Mouse (Mus musculus) neural tube, embryonic 13.5 days (tissue): ENCODE data around the gene Guk1. TPM values are rescaled to one million over a fixed set of nuclear protein-coding genes. Genes with fewer than 3 reads are reported as not detected.
A peak's percentile ranks its signal among the peaks of the same experiment; 100 is the strongest.

Experiments
- ATAC-seq: fragments of 200-750 bp; cut with Nextera tagmentation; 2 replicates; pipeline ENCODE4 v1.8.0; 2017; ENCODE audit warnings: low read depth, mild to moderate bottlenecking, moderate TSS enrichment, moderate library complexity
- H3K27ac ChIP-seq: fragments of 300-500 bp; sonication (generic); replicated peaks from 2 replicates; pipeline ENCODE4 v1.5.1; 2015; ENCODE audit warnings: moderate library complexity, mild to moderate bottlenecking, inconsistent platforms
- H3K27me3 ChIP-seq: fragments of 300-500 bp; sonication (generic); 2 replicates; pipeline ENCODE4 v1.6.1; 2015; ENCODE audit warnings: mild to moderate bottlenecking, inconsistent platforms
- H3K36me3 ChIP-seq: fragments of 300-500 bp; sonication (generic); 2 replicates; pipeline ENCODE4 v1.6.1; 2015; ENCODE audit warnings: mild to moderate bottlenecking, inconsistent platforms
- H3K4me1 ChIP-seq: fragments of 300-500 bp; sonication (generic); replicated peaks from 2 replicates; pipeline ENCODE4 v1.6.1; 2015; ENCODE audit warnings: inconsistent platforms
- H3K4me2 ChIP-seq: fragments of 300-500 bp; sonication (generic); 2 replicates; pipeline ENCODE4 v1.6.1; 2015; ENCODE audit warnings: inconsistent platforms, mild to moderate bottlenecking, moderate library complexity
- H3K4me3 ChIP-seq: fragments of 300-500 bp; sonication (generic); 2 replicates; pipeline ENCODE4 v1.5.1; 2015; ENCODE audit warnings: mild to moderate bottlenecking, inconsistent platforms
- H3K9ac ChIP-seq: fragments of 300-500 bp; sonication (generic); 2 replicates; pipeline ENCODE4 v1.6.1; 2015; ENCODE audit warnings: moderate library complexity, mild to moderate bottlenecking, inconsistent platforms
- H3K9me3 ChIP-seq: fragments of 300-500 bp; sonication (generic); 2 replicates; pipeline ENCODE4 v1.6.1; 2016; ENCODE audit warnings: inconsistent platforms
- WGBS: fragments of 180-500 bp; shearing (Covaris S2); methylation state at CpG from one replicate; pipeline ENCODE4 v1.1.7; 2015; 5-methylcytosine and 5-hydroxymethylcytosine counted together
- polyA plus RNA-seq: library from polyadenylated mRNA; unstranded; fragments of >200 nt; fragmentation: Nextera tagmentation; extraction: Ambion mirVana; gene quantifications from 2 replicates; pipeline ENCODE4 v1.2.1, GENCODE M21; 2015

Gene Guk1
- 179 and 191 TPM in 2 replicates for polyA plus RNA-seq

DNA sequence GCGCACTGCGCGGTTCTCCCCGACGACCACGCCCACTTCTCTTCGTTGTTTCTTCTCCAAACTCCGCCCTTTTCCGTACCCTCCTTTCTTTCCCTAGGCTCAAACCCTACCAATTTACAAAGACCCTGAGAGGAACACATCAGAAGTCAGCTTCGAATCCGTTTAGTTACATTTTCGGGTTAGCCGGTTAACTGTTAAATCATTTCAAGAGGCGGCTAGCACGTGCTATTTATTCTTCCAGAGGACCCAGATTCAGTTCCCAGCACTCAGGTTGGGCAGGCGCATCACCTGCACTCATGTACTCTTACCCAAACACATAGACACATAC, at the start of gene Guk1:
Gene Guk1, minus strand, starts transcription at position 154 of the 328 bp plus-strand sequence.
- no peaks in the 10 kb centered on the region for H3K36me3 ChIP-seq
- no peaks in the 10 kb centered on the region for H3K9me3 ChIP-seq
- 0 out of 2 replicates have a peak, but pooled peaks cover 4% of the 10 kb centered on the region for H3K27me3 ChIP-seq
- 6% methylated on average over 16 of the region's 16 CpGs for WGBS
- peaks cover 36% of the 10 kb centered on the region for H3K4me1 ChIP-seq
- H3K9ac ChIP-seq, result peak within 1 kb of the TSS; percentile 86
- peak within 1 kb of the TSS; percentile 62 for H3K4me3 ChIP-seq
- ATAC-seq, result peak; percentile 12; the same call in 1 of the 2 replicates
- peak within 1 kb of the TSS; percentile 92 for H3K27ac ChIP-seq
- H3K4me2 ChIP-seq, result peak within 1 kb of the TSS; percentile 81

- no peaks in the 10 kb centered on the region for H3K9me3 ChIP-seq
- H3K9ac ChIP-seq, result no peak overlapping the region
- no peaks in the 10 kb centered on the region for H3K36me3 ChIP-seq
- H3K4me3 ChIP-seq, result no peak overlapping the region
- ATAC-seq, result no peak
- WGBS, result 78% methylated on average over 4 of the region's 4 CpGs
- H3K27ac ChIP-seq, result no peak overlapping the region
- no peak overlapping the region for H3K4me2 ChIP-seq
- H3K4me1 ChIP-seq, result peaks cover 18% of the 10 kb centered on the region
- H3K27me3 ChIP-seq, result peaks cover 6% of the 10 kb centered on the region
These were observed 47.8 kb upstream of the Guk1 start for GRCm38 (mm10) chr11:59239796-59240195.

GRCm38 (mm10) chr11:59239428-59239785, 47.4 kb upstream of the Guk1 start:
- ATAC-seq, result peak; percentile 47
- Histone ChIP-seq H3K27me3 (peaks cover 6% of the 10 kb centered on the region), H3K36me3 (no peaks in the 10 kb centered on the region), H3K4me1 (peaks cover 18% of the 10 kb centered on the region), H3K9me3 (no peaks in the 10 kb centered on the region), H3K27ac (no peak overlapping the region), H3K4me3 (no peak overlapping the region), H3K9ac (0 out of 2 replicates have a peak overlapping the region, but pooled peaks have one; percentile 26), H3K4me2 (no peak overlapping the region)
- 58% methylated on average over 4 of the region's 4 CpGs for WGBS

GRCm38 (mm10) chr11:59238525-59239427, 46.8 kb upstream of the Guk1 start:
- Histone ChIP-seq H3K36me3 (no peaks in the 10 kb centered on the region), H3K9me3 (no peaks in the 10 kb centered on the region), H3K4me2 (0 out of 2 replicates have a peak overlapping the region, but pooled peaks have one; percentile 5), H3K27ac (no peak overlapping the region), H3K27me3 (peaks cover 6% of the 10 kb centered on the region), H3K4me3 (no peak overlapping the region), H3K4me1 (peaks cover 18% of the 10 kb centered on the region), H3K9ac (0 out of 2 replicates have a peak overlapping the region, but pooled peaks have one; percentile 26)
- WGBS, result 4% methylated on average over 14 of the region's 15 CpGs
- peak; percentile 81 for ATAC-seq

- no peak for ATAC-seq
- Histone ChIP-seq H3K36me3 (no peaks in the 10 kb centered on the region), H3K4me2 (no peak overlapping the region), H3K27ac (no peak overlapping the region), H3K9ac (no peak overlapping the region), H3K9me3 (no peaks in the 10 kb centered on the region), H3K4me3 (no peak overlapping the region), H3K4me1 (peaks cover 7% of the 10 kb centered on the region), H3K27me3 (no peaks in the 10 kb centered on the region; the same call in 1 of the 2 replicates)
- 60% methylated on average over 2 of the region's 2 CpGs for WGBS
These were observed 40.8 kb upstream of the Guk1 start for GRCm38 (mm10) chr11:59232797-59233196.

DNA sequence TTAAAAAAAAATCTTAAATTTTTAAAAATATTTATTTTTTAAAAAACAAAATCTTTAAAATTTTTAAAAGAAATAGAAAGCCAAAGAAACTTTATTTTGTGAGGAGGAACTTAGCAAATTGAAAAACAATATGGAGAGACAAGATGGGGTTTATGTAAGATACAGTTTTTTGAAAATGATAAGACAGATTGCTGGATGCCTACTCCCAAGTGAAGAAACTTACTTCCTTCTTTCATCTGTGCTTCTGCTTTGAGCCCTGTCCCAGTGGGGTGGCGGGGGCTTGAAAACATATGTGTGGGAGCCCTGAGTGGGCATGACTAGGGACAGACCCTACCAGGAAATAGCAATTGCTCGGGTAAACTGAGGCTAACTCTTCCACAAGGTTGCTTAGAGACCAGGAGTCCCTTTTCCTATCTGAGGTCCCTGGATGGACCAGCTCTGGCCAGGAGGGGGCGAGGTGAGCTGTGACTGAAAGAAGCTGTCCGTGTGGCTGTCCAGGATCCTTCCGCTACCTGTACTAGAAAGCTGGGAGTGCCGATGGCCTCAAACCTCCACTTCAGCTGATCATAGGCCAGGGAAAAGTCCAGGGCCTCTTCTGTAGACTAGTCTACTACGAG, 38.2 kb upstream of the Guk1 start:
- Histone ChIP-seq H3K27me3 (no peaks in the 10 kb centered on the region), H3K4me3 (no peak overlapping the region), H3K9ac (no peak overlapping the region), H3K4me1 (peaks cover 28% of the 10 kb centered on the region), H3K27ac (no peak overlapping the region), H3K4me2 (no peak overlapping the region), H3K36me3 (no peaks in the 10 kb centered on the region), H3K9me3 (no peaks in the 10 kb centered on the region)
- 14% methylated on average over 7 of the region's 7 CpGs for WGBS
- ATAC-seq, result no peak

DNA sequence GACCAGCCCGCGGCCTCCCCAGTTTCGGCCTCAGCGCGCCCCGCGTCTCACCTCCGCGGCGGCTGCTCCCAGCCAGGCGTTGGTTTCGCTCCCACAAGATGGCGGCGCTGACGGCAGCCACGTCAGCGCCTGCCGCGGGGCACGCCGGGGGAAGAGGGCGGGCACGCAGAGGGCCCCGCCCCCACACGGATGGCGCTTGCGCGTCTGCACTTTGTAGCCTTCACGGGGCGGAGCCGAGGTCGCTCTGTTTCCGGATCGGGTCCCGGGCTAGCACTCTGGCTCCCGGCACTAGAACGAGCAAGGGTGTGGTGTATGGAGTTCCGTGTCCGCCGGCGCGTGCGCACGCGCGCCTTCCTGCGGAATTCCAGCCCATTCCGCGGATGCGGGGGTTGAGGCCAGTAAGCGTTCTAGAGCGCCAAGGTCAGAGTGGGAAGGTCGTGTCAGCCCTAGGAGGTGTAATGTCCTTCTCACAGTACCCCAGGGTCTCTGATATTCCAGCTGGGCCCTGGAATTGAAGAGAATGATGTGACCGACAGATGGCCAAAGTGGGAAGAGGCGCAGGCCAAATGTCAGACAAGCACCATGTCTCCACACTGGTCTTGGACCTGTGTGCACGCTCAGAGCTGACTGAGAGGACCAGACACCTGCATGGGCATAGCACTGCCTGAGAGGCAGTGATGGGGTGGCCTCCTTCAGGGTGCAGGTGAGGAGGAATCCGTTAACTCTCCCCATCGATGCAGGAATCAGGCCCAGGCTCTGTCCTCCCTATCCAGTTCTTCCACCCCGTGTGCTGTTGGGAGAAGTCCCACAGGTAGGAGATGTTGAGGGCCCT, 36.3 kb upstream of the Guk1 start, which contains the start of gene Arf1:
Gene Arf1, minus strand, starts transcription at position 149 of the 832 bp plus-strand sequence.
- 0 out of 2 replicates have a peak, but pooled peaks cover 4% of the 10 kb centered on the region for H3K36me3 ChIP-seq
- H3K27me3 ChIP-seq, result no peaks in the 10 kb centered on the region
- 5% methylated on average over 58 of the region's 59 CpGs for WGBS
- ATAC-seq, result peak; percentile 96
- H3K9me3 ChIP-seq, result no peaks in the 10 kb centered on the region
- peak within 1 kb of the TSS; percentile 95 for H3K27ac ChIP-seq
- H3K4me1 ChIP-seq, result peaks cover 47% of the 10 kb centered on the region
- peak within 1 kb of the TSS; percentile 96 for H3K9ac ChIP-seq
- peak within 1 kb of the TSS; percentile 98 for H3K4me2 ChIP-seq
- peak within 1 kb of the TSS; percentile 97 for H3K4me3 ChIP-seq

GRCm38 (mm10) chr11:59227604-59228121, 35.7 kb upstream of the Guk1 start:
- peak; percentile 73 for ATAC-seq

DNA sequence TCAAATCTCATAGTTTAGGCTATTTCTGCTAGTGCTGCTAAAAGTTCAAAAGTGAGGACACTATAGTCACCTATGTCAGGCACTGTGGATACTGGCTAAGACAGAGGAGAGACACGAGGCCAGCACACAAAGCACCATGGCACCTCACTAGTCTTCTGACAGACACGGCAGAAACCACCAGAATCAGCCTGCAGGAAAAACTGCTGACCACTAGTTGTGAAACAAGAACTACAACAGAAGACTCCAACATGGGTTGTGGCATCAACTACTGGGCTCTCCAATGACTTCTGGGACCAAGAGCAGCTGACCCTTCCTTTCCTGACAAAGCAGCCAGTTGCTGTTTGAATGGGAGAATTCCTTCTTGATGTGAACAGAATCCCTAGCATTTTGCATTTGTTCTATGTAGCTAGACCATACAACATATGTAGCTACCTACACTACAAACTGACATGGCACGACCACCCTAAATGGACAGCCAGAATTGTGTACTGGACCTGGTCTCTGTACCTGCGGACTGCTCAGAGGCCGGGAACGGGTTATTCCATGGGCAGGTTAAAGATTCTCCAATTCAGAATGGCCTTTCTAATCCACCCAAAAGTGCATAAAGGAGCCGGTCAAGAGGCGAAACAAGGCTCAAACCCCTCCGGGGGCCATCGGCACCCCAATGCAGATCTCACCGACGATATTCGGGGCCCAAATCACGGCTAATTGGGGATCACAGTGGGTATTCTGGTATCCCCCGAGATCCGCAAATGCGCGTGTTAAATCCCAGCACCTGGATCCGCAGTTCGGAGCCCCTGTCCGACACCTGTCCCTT, 35.0 kb upstream of the Guk1 start:
- 0 out of 2 replicates have a peak, but pooled peaks cover 4% of the 10 kb centered on the region for H3K36me3 ChIP-seq
- 5% methylated on average over 21 of the region's 21 CpGs for WGBS
- H3K9ac ChIP-seq, result peak overlapping the region; percentile 96
- H3K4me2 ChIP-seq, result peak overlapping the region; percentile 98
- H3K4me3 ChIP-seq, result peak overlapping the region; percentile 97
- peaks cover 54% of the 10 kb centered on the region for H3K4me1 ChIP-seq
- ATAC-seq, result no peak
- H3K27ac ChIP-seq, result peak overlapping the region; percentile 95
- H3K9me3 ChIP-seq, result no peaks in the 10 kb centered on the region
- no peaks in the 10 kb centered on the region for H3K27me3 ChIP-seq

More at GRCm38 (mm10) chr11:59227604-59228121, 35.7 kb upstream of the Guk1 start:
- Histone ChIP-seq H3K4me3 (peak overlapping the region; percentile 97), H3K4me2 (peak overlapping the region; percentile 98), H3K27me3 (no peaks in the 10 kb centered on the region), H3K4me1 (peaks cover 54% of the 10 kb centered on the region), H3K9ac (peak overlapping the region; percentile 96), H3K27ac (peak overlapping the region; percentile 95), H3K36me3 (0 out of 2 replicates have a peak, but pooled peaks cover 4% of the 10 kb centered on the region), H3K9me3 (no peaks in the 10 kb centered on the region)
- WGBS, result under 1% methylated on average over 51 of the region's 51 CpGs

- ATAC-seq, result no peak
- no peaks in the 10 kb centered on the region for H3K9me3 ChIP-seq
- WGBS, result 66% methylated on average over 3 of the region's 3 CpGs
- 0 out of 2 replicates have a peak overlapping the region, but pooled peaks have one; percentile 3 for H3K27ac ChIP-seq
- peak overlapping the region; percentile 98 for H3K4me2 ChIP-seq
- 0 out of 2 replicates have a peak, but pooled peaks cover 4% of the 10 kb centered on the region for H3K36me3 ChIP-seq
- peaks cover 61% of the 10 kb centered on the region for H3K4me1 ChIP-seq
- no peaks in the 10 kb centered on the region for H3K27me3 ChIP-seq
- peak overlapping the region; percentile 96 for H3K9ac ChIP-seq
- H3K4me3 ChIP-seq, result peak overlapping the region; percentile 97
These were observed 34.2 kb upstream of the Guk1 start for GRCm38 (mm10) chr11:59226251-59226650.
